Comparison of ENCODE assay signal across 9 mouse cellular contexts in the genomic region with DNA sequence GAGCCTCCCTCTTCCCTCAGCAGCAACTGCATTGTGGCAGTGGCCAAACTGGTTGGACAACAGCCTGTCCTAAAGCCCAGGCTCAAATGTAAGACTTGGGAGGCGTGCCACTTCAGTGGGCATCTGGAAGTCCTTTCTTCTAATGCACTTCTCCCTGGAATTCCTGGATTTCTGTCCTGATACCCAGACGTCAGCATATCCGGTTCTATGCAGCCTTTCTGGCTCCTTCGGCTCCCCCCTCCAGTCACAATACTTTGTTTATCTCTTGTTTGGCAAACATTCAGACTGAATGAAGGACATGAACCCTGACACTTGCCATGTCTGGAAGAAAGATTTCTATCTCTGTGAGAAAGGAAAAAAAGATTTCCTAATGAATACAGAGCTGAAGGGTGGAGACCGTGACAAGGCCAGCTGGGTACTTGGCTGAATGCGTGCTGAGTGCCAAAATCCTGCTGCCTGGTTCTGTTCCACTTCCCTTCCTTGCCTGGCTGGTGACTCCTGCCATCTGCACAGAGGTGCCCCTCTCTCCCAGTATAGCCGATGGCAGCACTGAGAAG.
DNase-seq lines count a peak whose midpoint lies in the region; ATAC-seq and TF ChIP-seq lines count a peak whose summit lies in the region.
"Had no signal": no experiment of that assay in that cellular context is flagged by ENCODE, and none has a peak within 500 bp of the region (broad histone marks: within the 10 kb centered on the region; RNA-seq: fewer than 3 reads in every experiment).

No protein-coding gene starts in this region.

- H3K36me3 ChIP-seq in forebrain, postnatal 0 days (ENCODE audit: insufficient read depth) = no peaks in the 10 kb centered on the region
- no peaks in the 10 kb centered on the region for H3K36me3 ChIP-seq in midbrain, embryonic 14.5 days (ENCODE audit: control insufficient read depth, insufficient read depth, low read length)

- H3K4me1 ChIP-seq in forebrain, postnatal 0 days (ENCODE audit: insufficient read depth) = peaks cover 18% of the 10 kb centered on the region
- peaks cover 42% of the 10 kb centered on the region for H3K4me1 ChIP-seq in midbrain, embryonic 14.5 days (ENCODE audit: control insufficient read depth, insufficient read depth, low read length)

- peak overlapping the region; percentile 70 for H3K27ac ChIP-seq in gastrocnemius, adult 2 months
- H3K27ac ChIP-seq in forebrain, postnatal 0 days (ENCODE audit: low read depth, low read length) = no peak overlapping the region
- H3K27ac ChIP-seq in midbrain, embryonic 14.5 days (replicated peaks; ENCODE audit: low read depth, low read length) = no peak overlapping the region
- H3K27ac ChIP-seq: liver, embryonic 14.5 days had no signal

- 30% methylated on average over 7 of the region's 7 CpGs for WGBS in forebrain, postnatal 0 days
- 72% methylated on average over 7 of the region's 7 CpGs for WGBS in midbrain, embryonic 14.5 days

- H3K4me3 ChIP-seq in gastrocnemius, adult 2 months = no peak overlapping the region
- H3K4me3 ChIP-seq in forebrain, postnatal 0 days (ENCODE audit: low read depth, low read length) = no peak overlapping the region
- H3K4me3 ChIP-seq in midbrain, embryonic 14.5 days (replicated peaks; ENCODE audit: low read depth, low read length) = no peak overlapping the region

- no peak for TF ChIP-seq CTCF in gastrocnemius, adult 2 months (IDR thresholded peaks at IDR 0.05)
- no peak for TF ChIP-seq CTCF in forebrain, postnatal 0 days (IDR thresholded peaks at IDR 0.05; ENCODE audit: low read depth)

- no peaks in the 10 kb centered on the region for H3K27me3 ChIP-seq in forebrain, postnatal 0 days (ENCODE audit: insufficient read depth, low read length)
- no peaks in the 10 kb centered on the region for H3K27me3 ChIP-seq in midbrain, embryonic 14.5 days (ENCODE audit: control insufficient read depth, insufficient read depth, low read length)

- no peak overlapping the region for H3K9ac ChIP-seq in forebrain, postnatal 0 days
- no peak overlapping the region for H3K9ac ChIP-seq in midbrain, embryonic 14.5 days (replicated peaks; ENCODE audit: low read length)
- H3K9ac ChIP-seq: liver, embryonic 14.5 days had no signal

- DNase-seq in gastrocnemius, adult 2 months = peak; percentile 43
- DNase-seq in gastrocnemius, postnatal 10 days = no peak
- peak; percentile 47 to 48 for DNase-seq in adrenal gland, postnatal 36 days
- DNase-seq in forebrain, postnatal 0 days = no peak
- peak; percentile 43 for DNase-seq in kidney, adult 18-20 months
- peak; percentile 22 for DNase-seq in midbrain, embryonic 14.5 days
- no peak for DNase-seq in left cerebral cortex, postnatal 14 days (ENCODE audit: low spot score in 2 of 2)

- ATAC-seq in forebrain, postnatal 0 days = peak; percentile 19; the same call in 1 of the 2 replicates
- ATAC-seq in midbrain, embryonic 14.5 days (ENCODE audit: low FRiP score, low TSS enrichment) = no peak
- no peak for ATAC-seq in megakaryocyte-erythroid progenitor cell, adult 5-6 weeks (replicated peaks; ENCODE audit: low FRiP score, low TSS enrichment, poor library complexity, severe bottlenecking)

- intact Hi-C loops in gastrocnemius, adult 2 months (cut with DNase I) = no loop called here
- intact Hi-C loops in left cerebral cortex, postnatal 14 days (cut with DNase I) = no loop called here

- H3K9me3 ChIP-seq in forebrain, postnatal 0 days (ENCODE audit: low read length) = no peaks in the 10 kb centered on the region
- H3K9me3 ChIP-seq in midbrain, embryonic 14.5 days (ENCODE audit: control insufficient read depth, low read length) = no peaks in the 10 kb centered on the region

- H3K4me2 ChIP-seq in forebrain, postnatal 0 days (ENCODE audit: low read depth) = no peak overlapping the region
- H3K4me2 ChIP-seq in midbrain, embryonic 14.5 days (ENCODE audit: low read length) = no peak overlapping the region

Comparison
In these comparisons a context has a peak if more than half of its experiments do, and no peak if none do; other contexts are left out.
1. DNase-seq: peak in gastrocnemius, adult 2 months (single experiment), adrenal gland, postnatal 36 days (2 of 2), kidney, adult 18-20 months (single experiment) and midbrain, embryonic 14.5 days (single experiment); none in gastrocnemius, postnatal 10 days (single experiment), forebrain, postnatal 0 days (single experiment) and left cerebral cortex, postnatal 14 days (0 of 2).